Mouse (Mus musculus): ENCODE data around the gene Gemin2.

DNA sequence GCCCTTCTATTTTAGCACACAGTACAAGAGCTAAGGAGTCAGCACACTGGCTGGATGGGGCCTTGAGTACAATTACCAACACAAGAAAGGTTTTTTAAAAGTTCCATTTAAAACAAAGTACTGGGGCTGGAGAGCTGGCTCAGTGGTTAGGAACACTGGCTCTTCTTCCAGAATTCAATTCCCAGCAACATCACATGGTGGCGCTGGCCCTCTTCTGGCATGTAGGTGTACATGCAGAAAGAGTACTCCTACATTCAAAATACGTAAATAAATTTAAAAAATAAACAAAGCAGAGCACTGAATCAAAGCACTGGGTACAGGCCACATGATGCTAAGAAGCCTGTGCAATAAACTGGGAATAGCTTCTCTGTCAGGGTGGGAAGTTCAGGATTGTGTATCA, 36.2 kb upstream of the Gemin2 start:
- TF ChIP-seq CTCF (IDR thresholded peaks at IDR 0.05; ENCODE audit: insufficient read depth, low read length) (no peak), POLR2A (IDR thresholded peaks at IDR 0.05; ENCODE audit: borderline replicate concordance, extremely low read depth, low read depth, low read length) (no peak)
